Mouse (Mus musculus) CH12.LX (cell line): ENCODE measurements around the gene Zbtb7a. TPM values are rescaled to one million over a fixed set of nuclear protein-coding genes. Genes with fewer than 3 reads are reported as not detected.

Source experiments
- DNase-seq: peaks from one replicate; pipeline ENCODE4 v3.0.0-alpha.2; 2013; ENCODE audit errors: extremely low read depth
- H3K27ac ChIP-seq: 2 replicates; pipeline ENCODE4 v1.5.1; 2012; ENCODE audit warnings: low read depth, mild to moderate bottlenecking, control low read depth, moderate library complexity; ENCODE audit not compliant: insufficient read depth
- H3K27me3 ChIP-seq: replicated peaks from 2 replicates; pipeline ENCODE3; 2012; ENCODE audit warnings: inconsistent platforms
- H3K36me3 ChIP-seq, 2 experiments: replicated peaks in 1 of 2; 2 replicates each; pipeline versions ENCODE3 to v1.6.1; 2012; ENCODE audit warnings: inconsistent platforms in 1 of 2, low read length in 1 of 2, mild to moderate bottlenecking in 1 of 2, mixed read lengths in 1 of 2, moderate library complexity in 1 of 2; ENCODE audit not compliant: control insufficient read depth in 1 of 2, insufficient read depth in 1 of 2
- H3K4me1 ChIP-seq, 2 experiments: 2 replicates each; pipeline ENCODE4 v1.6.1; 2012; ENCODE audit warnings: inconsistent platforms in 1 of 2, moderate library complexity in 1 of 2; ENCODE audit not compliant: insufficient read depth in 2 of 2, control insufficient read depth in 1 of 2
- H3K4me2 ChIP-seq: 2 replicates; pipeline ENCODE4 v1.6.1; 2012; ENCODE audit warnings: low read depth, mild to moderate bottlenecking, control low read depth; ENCODE audit not compliant: poor library complexity, insufficient read depth, severe bottlenecking
- H3K4me3 ChIP-seq, 3 experiments: fragments of 150-350 bp in 1 of 3; sonication (generic) in 1 of 3; replicated peaks in 1 of 3; 2 replicates each; pipeline versions ENCODE3 to v1.5.1; 2011 to 2012; ENCODE audit warnings: low read depth in 2 of 3, low read length in 2 of 3, mild to moderate bottlenecking in 2 of 3, moderate library complexity in 2 of 3, control low read depth in 1 of 3, improper control_type of control experiment in 1 of 3, inconsistent platforms in 1 of 3, mixed read lengths in 1 of 3; ENCODE audit not compliant: poor library complexity in 1 of 3
- H3K79me2 ChIP-seq: replicated peaks from 2 replicates; pipeline ENCODE4 v1.6.1; 2012; ENCODE audit warnings: mild to moderate bottlenecking, moderate library complexity; ENCODE audit not compliant: control insufficient read depth, poor library complexity, insufficient read depth, severe bottlenecking; ENCODE audit errors: extremely low read depth
- H3K9ac ChIP-seq: 2 replicates; pipeline ENCODE4 v1.6.1; 2012; ENCODE audit warnings: low read depth, mild to moderate bottlenecking, control low read depth, moderate library complexity; ENCODE audit not compliant: insufficient read depth
- H3K9me3 ChIP-seq: replicated peaks from 2 replicates; pipeline ENCODE3; 2012; ENCODE audit warnings: low read length, inconsistent platforms, mixed read lengths
- CHD1 ChIP-seq: IDR thresholded peaks from 2 replicates; pipeline ENCODE4 v1.6.1; 2012; ENCODE audit warnings: low read depth, low read length, improper control_type of control experiment, inconsistent platforms
- CHD2 ChIP-seq: IDR thresholded peaks from 2 replicates; pipeline ENCODE4 v1.6.1; 2011; ENCODE audit warnings: low read length, improper control_type of control experiment
- E2F4 ChIP-seq: IDR thresholded peaks from 2 replicates; pipeline ENCODE4 v1.6.1; 2011; ENCODE audit warnings: low read depth, low read length, improper control_type of control experiment; ENCODE audit not compliant: insufficient replicate concordance
- EP300 ChIP-seq: IDR thresholded peaks from 2 replicates; pipeline ENCODE4 v1.6.1; 2011; ENCODE audit warnings: low read length, improper control_type of control experiment
- GABPA ChIP-seq: IDR thresholded peaks from 2 replicates; pipeline ENCODE4 v1.6.1; 2012; ENCODE audit warnings: low read depth, low read length, improper control_type of control experiment, inconsistent platforms; ENCODE audit not compliant: insufficient replicate concordance
- HCFC1 ChIP-seq: IDR thresholded peaks from 2 replicates; pipeline ENCODE4 v1.6.1; 2012; ENCODE audit warnings: low read depth, mild to moderate bottlenecking, inconsistent platforms, low read length, improper control_type of control experiment
- IRF4 ChIP-seq: IDR thresholded peaks from 2 replicates; pipeline ENCODE4 v1.6.1; 2014; ENCODE audit warnings: low read depth, mild to moderate bottlenecking, inconsistent platforms, low read length, improper control_type of control experiment
- JUN ChIP-seq: IDR thresholded peaks from 2 replicates; pipeline ENCODE4 v1.6.1; 2011; ENCODE audit warnings: low read depth, mild to moderate bottlenecking, low read length, improper control_type of control experiment, moderate library complexity; ENCODE audit not compliant: insufficient read depth
- JUND ChIP-seq: conservative IDR thresholded peaks from 2 replicates; pipeline ENCODE4 v1.6.1; 2011; ENCODE audit warnings: low read depth, low read length, improper control_type of control experiment
- KAT2A ChIP-seq: IDR thresholded peaks from 2 replicates; pipeline ENCODE4 v1.6.1; 2012; ENCODE audit warnings: low read length, improper control_type of control experiment, inconsistent platforms; ENCODE audit not compliant: insufficient replicate concordance
- MAZ ChIP-seq: IDR thresholded peaks from 2 replicates; pipeline ENCODE4 v1.6.1; 2012; ENCODE audit warnings: low read depth, mild to moderate bottlenecking, inconsistent platforms, low read length, improper control_type of control experiment, moderate library complexity
- MEF2A ChIP-seq: IDR thresholded peaks from 2 replicates; pipeline ENCODE4 v1.6.1; 2014; ENCODE audit warnings: low read depth, mild to moderate bottlenecking, inconsistent platforms, low read length, improper control_type of control experiment, borderline replicate concordance
- MXI1 ChIP-seq: IDR thresholded peaks from 2 replicates; pipeline ENCODE4 v1.6.1; 2011; ENCODE audit warnings: mild to moderate bottlenecking, low read depth, low read length, improper control_type of control experiment
- NELFE ChIP-seq: IDR thresholded peaks from 2 replicates; pipeline ENCODE4 v1.6.1; 2011; ENCODE audit warnings: low read depth, low read length, improper control_type of control experiment
- PAX5 ChIP-seq: IDR thresholded peaks from 2 replicates; pipeline ENCODE4 v1.6.1; 2012; ENCODE audit warnings: low read length, inconsistent platforms, mixed read lengths
- POLR2A ChIP-seq: IDR thresholded peaks from 2 replicates; pipeline ENCODE4 v1.6.1; 2011; ENCODE audit warnings: low read depth, mild to moderate bottlenecking, improper control_type of control experiment, low read length
- POLR2AphosphoS2 ChIP-seq: IDR thresholded peaks from 2 replicates; pipeline ENCODE4 v1.6.1; 2011; ENCODE audit warnings: low read depth, low read length, improper control_type of control experiment
- RAD21 ChIP-seq: IDR thresholded peaks from 2 replicates; pipeline ENCODE4 v1.6.1; 2011; ENCODE audit warnings: low read depth, mild to moderate bottlenecking, low read length, improper control_type of control experiment, moderate library complexity
- RCOR1 ChIP-seq: conservative IDR thresholded peaks from 2 replicates; pipeline ENCODE4 v1.6.1; 2012; ENCODE audit warnings: low read depth, mild to moderate bottlenecking, inconsistent platforms, low read length, improper control_type of control experiment
- SIN3A ChIP-seq: IDR thresholded peaks from 2 replicates; pipeline ENCODE4 v1.6.1; 2012; ENCODE audit warnings: low read length, improper control_type of control experiment, inconsistent platforms
- SMC3 ChIP-seq: IDR thresholded peaks from 2 replicates; pipeline ENCODE4 v1.6.1; 2011; ENCODE audit warnings: low read depth, low read length, improper control_type of control experiment
- TBP ChIP-seq: conservative IDR thresholded peaks from 2 replicates; pipeline ENCODE4 v1.6.1; 2011; ENCODE audit warnings: low read depth, low read length, improper control_type of control experiment
- TCF12 ChIP-seq: IDR thresholded peaks from 2 replicates; pipeline ENCODE4 v1.6.1; 2014; ENCODE audit warnings: low read depth, mild to moderate bottlenecking, inconsistent platforms, low read length, improper control_type of control experiment
- UBTF ChIP-seq: IDR thresholded peaks from 2 replicates; pipeline ENCODE4 v1.6.1; 2012; ENCODE audit warnings: low read depth, mild to moderate bottlenecking, inconsistent platforms, low read length, improper control_type of control experiment, moderate library complexity
- USF1 ChIP-seq: IDR thresholded peaks from 2 replicates; pipeline ENCODE4 v1.6.1; 2014; ENCODE audit warnings: low read depth, mild to moderate bottlenecking, inconsistent platforms, low read length, improper control_type of control experiment
- USF2 ChIP-seq: conservative IDR thresholded peaks from 2 replicates; pipeline ENCODE4 v1.6.1; 2011; ENCODE audit warnings: low read depth, low read length, improper control_type of control experiment
- ZC3H11A ChIP-seq: IDR thresholded peaks from 2 replicates; pipeline ENCODE4 v1.6.1; 2012; ENCODE audit warnings: low read depth, mild to moderate bottlenecking, inconsistent platforms, low read length, improper control_type of control experiment
- ZKSCAN1 ChIP-seq: IDR thresholded peaks from 2 replicates; pipeline ENCODE4 v1.6.1; 2012; ENCODE audit warnings: low read depth, inconsistent platforms, low read length, improper control_type of control experiment, borderline replicate concordance
- ZMIZ1 ChIP-seq: IDR thresholded peaks from 2 replicates; pipeline ENCODE4 v1.6.1; 2012; ENCODE audit warnings: low read depth, mild to moderate bottlenecking, inconsistent platforms, low read length, improper control_type of control experiment
- ZNF384 ChIP-seq: IDR thresholded peaks from 2 replicates; pipeline ENCODE4 v1.6.1; 2012; ENCODE audit warnings: low read depth, low read length, improper control_type of control experiment, inconsistent platforms
- dilution Hi-C: fragments of 300-500 bp; cut with MboI; formaldehyde crosslinking; loops from 2 replicates; pipeline ENCODE4 v1.14.3; 2020; ENCODE audit warnings: low sequenced_read_pairs; ENCODE audit not compliant: extremely low pct_unique_long_range_greater_than_20kb, extremely low pct_ligation_motif_present
- in situ Hi-C: fragments of 300-500 bp; cut with MboI; formaldehyde crosslinking; loops from 3 replicates; pipeline ENCODE4 v1.14.3; 2019; ENCODE audit warnings: low sequenced_read_pairs, low pct_ligation_motif_present, low pct_unique_long_range_greater_than_20kb, mixed read lengths
- polyA plus RNA-seq: library from polyadenylated mRNA; unstranded; fragments of >175 nt; gene quantifications from 2 replicates; pipeline ENCODE4 v1.2.1, GENCODE M21; 2012; ENCODE audit warnings: low read depth; ENCODE audit not compliant: insufficient read length
- total RNA-seq, 2 experiments: library from RNA; depleted of rRNA; stranded (reverse); fragments of 300-350 nt in 1 of 2; fragments of >200 nt in 1 of 2; gene quantifications; 2 replicates each; pipeline ENCODE4 v1.2.3; 2012 to 2014

Gene Zbtb7a
- total and polyA plus RNA-seq, 3 experiments: 3.0 to 21.3 (median 18.2) TPM

DNA sequence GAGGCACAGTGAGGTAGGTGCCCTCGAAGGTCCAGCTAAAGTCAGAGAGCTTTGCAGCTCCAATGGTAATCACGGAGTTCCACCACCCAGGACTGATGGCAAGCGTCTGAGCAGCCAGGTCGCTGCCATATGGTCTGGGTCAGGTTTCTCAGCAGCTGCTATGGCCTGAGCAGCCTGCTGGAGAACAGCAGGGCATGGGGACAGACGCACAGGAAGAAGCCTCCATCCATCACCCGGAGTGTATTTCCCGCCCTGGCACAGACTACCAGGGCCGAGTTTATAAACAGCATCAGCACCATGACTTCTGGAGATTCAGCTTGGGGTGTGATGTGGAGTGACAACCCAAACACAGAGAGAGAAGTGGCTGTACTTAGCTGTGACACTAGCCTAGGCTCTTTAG lies 30.1 kb downstream of the Zbtb7a start:
- no peaks in the 10 kb centered on the region for H3K27me3 ChIP-seq
- dilution Hi-C loops (no loop called here), in situ Hi-C loops (loop anchor here (10.0 kb wide), 1 partner anchor 240 kb away; no protein-coding TSS in a partner anchor)
- H3K4me3 ChIP-seq: no peak overlapping the region
- no peak for TF ChIP-seq IRF4
- TF ChIP-seq ZC3H11A: no peak
- no peak for TF ChIP-seq PAX5
- H3K4me2 ChIP-seq: no peak overlapping the region
- no peak overlapping the region for H3K9ac ChIP-seq
- peaks cover 22 to 51% of the 10 kb centered on the region in 2 experiments for H3K36me3 ChIP-seq
- peaks cover 35 to 74% of the 10 kb centered on the region in 2 experiments for H3K4me1 ChIP-seq
- H3K9me3 ChIP-seq: no peaks in the 10 kb centered on the region
- peaks cover 41% of the 10 kb centered on the region for H3K79me2 ChIP-seq
- no peak overlapping the region for H3K27ac ChIP-seq
- no peak for DNase-seq

DNA sequence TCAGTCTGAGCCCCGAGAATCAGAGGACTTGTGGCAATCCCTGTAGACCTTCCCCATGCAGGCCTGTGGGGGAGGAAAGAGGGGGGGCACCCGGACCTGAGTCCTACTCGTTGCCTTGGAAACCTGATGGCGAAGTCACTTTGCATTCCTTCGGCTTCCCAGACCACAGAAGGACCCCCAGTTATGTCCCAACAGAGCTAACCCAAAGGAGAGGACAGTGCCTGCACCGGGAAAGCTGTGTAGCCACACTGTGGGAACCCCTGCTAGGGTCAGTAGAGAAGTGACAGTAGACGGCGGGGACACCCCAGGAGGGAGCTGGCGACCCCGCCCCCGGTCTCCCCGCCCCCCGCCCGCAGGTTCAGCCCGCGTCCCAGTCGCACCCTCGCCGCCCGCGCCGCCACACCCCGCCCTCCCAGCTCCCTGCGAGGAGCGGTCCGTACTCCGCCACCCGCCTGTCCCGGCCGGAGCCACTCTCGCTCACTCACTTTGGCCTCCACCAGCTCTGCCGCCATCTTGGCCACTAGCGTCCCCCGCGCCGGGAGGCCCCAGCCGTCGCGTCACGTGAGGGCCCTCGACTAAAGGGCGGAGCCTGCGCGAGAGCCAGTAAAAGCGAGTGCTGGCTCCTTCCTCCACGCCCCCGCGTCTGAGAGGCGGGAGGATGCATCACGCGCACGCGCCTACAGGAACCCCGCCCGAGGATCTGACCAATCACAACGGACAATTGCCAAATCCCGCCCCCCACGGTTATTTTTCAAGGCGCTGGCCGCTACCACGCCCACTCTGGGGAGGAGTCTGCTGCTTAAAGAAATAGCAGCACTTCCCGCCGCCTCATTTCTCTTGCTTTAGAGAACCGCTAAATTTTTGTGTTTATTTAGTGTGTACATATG lies 32.4 kb downstream of the Zbtb7a start, which contains the start of gene Pias4:
Pias4 (minus strand) TSS at position 724 of the 887 bp plus-strand sequence.
- Histone ChIP-seq H3K9me3 (no peaks in the 10 kb centered on the region), H3K4me1 (peaks cover 19 to 52% of the 10 kb centered on the region in 2 experiments), H3K79me2 (peaks cover 33% of the 10 kb centered on the region), H3K27me3 (no peaks in the 10 kb centered on the region), H3K9ac (peak within 1 kb of the TSS; percentile 89), H3K4me3 (peak within 1 kb of the TSS; percentile 86 to 90 (median 90)), H3K36me3 (peaks cover 10 to 31% of the 10 kb centered on the region in 2 experiments), H3K27ac (peak within 1 kb of the TSS; percentile 61; the same call in 1 of the 2 replicates), H3K4me2 (peak within 1 kb of the TSS; percentile 98)
- DNase-seq: peak; percentile 99
- in situ Hi-C loops (loop anchor here (10.0 kb wide), 1 partner anchor 243 kb away; no protein-coding TSS in a partner anchor), dilution Hi-C loops (no loop called here)
- no peak for TF ChIP-seq RAD21
- no peak for TF ChIP-seq EP300
- TF ChIP-seq PAX5: no peak
- TF ChIP-seq ZC3H11A: no peak
- TF ChIP-seq MXI1: no peak; the same call in 1 of the 2 replicates
- TF ChIP-seq ZNF384: no peak
- TF ChIP-seq MEF2A: no peak; the same call in 1 of the 2 replicates
- TF ChIP-seq ZKSCAN1: no peak
- TF ChIP-seq IRF4: no peak
- peak; percentile 20; the same call in 1 of the 2 replicates for TF ChIP-seq SIN3A
- no peak for TF ChIP-seq CHD2
- TF ChIP-seq JUN: no peak
- no peak for TF ChIP-seq UBTF
- TF ChIP-seq GABPA: no peak
- TF ChIP-seq TBP: peak; percentile 91
- peak; percentile 72 for TF ChIP-seq HCFC1
- peak; percentile 97 for TF ChIP-seq USF1
- TF ChIP-seq JUND: no peak
- TF ChIP-seq ZMIZ1: peak; percentile 67; the same call in 1 of the 2 replicates
- TF ChIP-seq USF2: peak; percentile 93
- no peak for TF ChIP-seq RCOR1
- peak; percentile 86 for TF ChIP-seq MAZ
- no peak for TF ChIP-seq KAT2A
- no peak for TF ChIP-seq CHD1
- TF ChIP-seq E2F4: 0 out of 2 replicates have a peak, but pooled peaks have one; percentile 42
- TF ChIP-seq NELFE: peak; percentile 47; the same call in 1 of the 2 replicates
- no peak for TF ChIP-seq POLR2AphosphoS2
- TF ChIP-seq TCF12: peak; percentile 97
- no peak for TF ChIP-seq SMC3
- TF ChIP-seq POLR2A: peak; percentile 81
